Mouse (Mus musculus) lung, embryonic 14.5 days (tissue): ENCODE measurements around the gene Robo3. TPM values are rescaled to one million over a fixed set of nuclear protein-coding genes. Genes with fewer than 3 reads are reported as not detected.

Experiments
- ATAC-seq: fragments of 200-750 bp; cut with Nextera tagmentation; 2 replicates; pipeline ENCODE4 v1.8.0; 2017; ENCODE audit warnings: mild to moderate bottlenecking, moderate TSS enrichment, moderate library complexity; ENCODE audit not compliant: insufficient read depth
- DNase-seq: peaks from one replicate; pipeline ENCODE4 v3.0.0-alpha.2; 2015
- H3K27ac ChIP-seq: fragments of 300-500 bp; sonication (generic); 2 replicates; pipeline ENCODE4 v1.5.1; 2014; ENCODE audit warnings: low read depth, mild to moderate bottlenecking, moderate library complexity
- H3K27me3 ChIP-seq: fragments of 300-500 bp; sonication (generic); 2 replicates; pipeline ENCODE4 v1.6.1; 2014; ENCODE audit warnings: low read length, control low read depth; ENCODE audit not compliant: insufficient read depth
- H3K36me3 ChIP-seq: fragments of 300-500 bp; sonication (generic); 2 replicates; pipeline ENCODE4 v1.6.1; 2014; ENCODE audit warnings: control low read depth; ENCODE audit not compliant: insufficient read depth
- H3K4me1 ChIP-seq: fragments of 300-500 bp; sonication (generic); 2 replicates; pipeline ENCODE4 v1.6.1; 2014; ENCODE audit warnings: antibody characterized with exemption, control low read depth; ENCODE audit not compliant: insufficient read depth
- H3K4me2 ChIP-seq: fragments of 300-500 bp; sonication (generic); 2 replicates; pipeline ENCODE4 v1.6.1; 2014; ENCODE audit warnings: mild to moderate bottlenecking
- H3K4me3 ChIP-seq: fragments of 300-500 bp; sonication (generic); 2 replicates; pipeline ENCODE4 v1.5.1; 2014; ENCODE audit warnings: low read depth, low read length
- H3K9ac ChIP-seq: fragments of 300-500 bp; sonication (generic); 2 replicates; pipeline ENCODE4 v1.6.1; 2014
- H3K9me3 ChIP-seq: fragments of 300-500 bp; sonication (generic); 2 replicates; pipeline ENCODE4 v1.6.1; 2016; ENCODE audit warnings: low read depth, low read length, control low read depth
- CTCF ChIP-seq: IDR thresholded peaks from 2 replicates; pipeline ENCODE4 v1.5.1; 2016; ENCODE audit warnings: antibody characterized with exemption, low read depth
- WGBS: fragments of 180-500 bp; shearing (Covaris S2); extraction: QIAGEN DNeasy Blood & Tissue Kit; methylation state at CpG from one replicate; pipeline ENCODE4 v1.1.7; 2014; 5-methylcytosine and 5-hydroxymethylcytosine counted together
- polyA plus RNA-seq: library from polyadenylated mRNA; unstranded; fragments of >200 nt; fragmentation: Nextera tagmentation; extraction: Ambion mirVana; gene quantifications from 2 replicates; pipeline ENCODE4 v1.2.1, GENCODE M21; 2014

Gene Robo3
- polyA plus RNA-seq, 1 experiment from 2014 or later = 0.41 TPM

DNA sequence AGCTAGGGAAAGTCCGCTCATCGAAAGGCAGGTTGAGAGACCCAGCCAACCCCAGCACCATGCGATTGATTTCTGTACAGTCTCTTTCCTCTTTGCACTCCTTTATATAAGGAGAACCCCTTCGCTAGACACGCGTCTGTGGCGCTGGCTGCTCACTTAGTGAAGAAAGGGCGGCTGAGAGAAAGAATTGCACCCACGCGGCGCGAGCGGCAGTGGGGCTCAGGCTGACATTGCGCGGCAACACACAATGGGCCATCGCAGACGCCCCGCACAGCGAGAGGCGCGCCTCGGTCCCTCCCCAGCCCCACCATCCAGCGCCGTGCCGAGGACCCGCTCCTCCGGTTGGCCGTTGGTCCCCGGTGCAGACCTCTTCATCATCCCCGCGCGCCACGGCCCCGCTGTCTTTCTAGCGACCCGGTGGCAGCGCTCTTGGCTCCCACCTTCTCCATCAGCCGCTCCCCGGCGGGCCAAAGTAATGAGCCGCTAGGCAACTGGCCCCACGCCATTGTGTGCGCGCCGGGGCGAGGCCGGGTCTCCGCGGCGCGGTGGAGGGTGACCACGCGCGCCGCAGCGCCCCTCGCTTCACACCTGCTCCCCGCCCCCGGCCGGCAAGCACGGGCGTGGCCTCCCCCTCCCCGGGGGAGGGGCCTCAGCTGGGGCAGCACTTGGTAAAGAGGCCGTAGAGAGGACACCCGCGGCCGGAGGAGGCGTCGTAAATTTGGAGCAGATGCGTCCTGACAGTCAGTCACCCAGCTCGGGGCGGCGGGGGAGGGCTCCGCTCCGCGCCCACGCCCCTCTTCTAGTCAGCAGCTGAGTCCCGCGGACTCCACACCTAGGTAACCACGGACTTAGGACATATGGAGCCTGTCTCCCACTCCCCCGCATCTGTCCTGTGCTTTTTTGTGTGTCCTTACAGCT, 27.3 kb upstream of the Robo3 start:
- TF ChIP-seq CTCF = no peak
- Histone ChIP-seq H3K4me1 (no peaks in the 10 kb centered on the region; the same call in 1 of the 2 replicates), H3K27me3 (peaks cover 78% of the 10 kb centered on the region), H3K36me3 (no peaks in the 10 kb centered on the region), H3K4me3 (peak overlapping the region; percentile 48), H3K9ac (peak overlapping the region; percentile 27; the same call in 1 of the 2 replicates), H3K4me2 (peak overlapping the region; percentile 92), H3K27ac (no peak overlapping the region), H3K9me3 (no peaks in the 10 kb centered on the region)
- ATAC-seq (peak; percentile 54), DNase-seq (peak; percentile 63)
- under 1% methylated on average over 81 of the region's 81 CpGs for WGBS

DNA sequence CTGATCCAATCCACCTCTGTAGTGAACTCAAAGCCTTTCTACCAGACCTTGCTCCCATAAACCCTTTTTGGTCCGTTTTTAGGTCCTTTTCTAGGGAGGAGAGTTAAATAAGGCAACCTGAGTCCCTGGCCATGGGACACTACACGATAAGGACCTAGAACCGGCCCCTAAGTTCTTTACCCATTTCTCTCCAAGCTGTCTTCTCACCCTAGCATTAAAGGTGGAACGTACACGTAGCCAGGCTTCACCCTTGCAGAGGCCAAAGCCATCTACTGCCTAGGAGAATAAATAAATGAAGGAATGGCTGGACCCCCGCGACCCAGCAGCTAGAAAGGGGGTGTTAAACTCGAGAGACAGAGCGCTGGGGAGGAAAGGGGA, 26.6 kb upstream of the Robo3 start:
- no peak overlapping the region for H3K27ac ChIP-seq
- WGBS = 2% methylated on average over 9 of the region's 9 CpGs

GRCm38 (mm10) chr9:37457151-37457550, 24.1 kb upstream of the Robo3 start:
- H3K27ac ChIP-seq = no peak overlapping the region
- no peaks in the 10 kb centered on the region for H3K9me3 ChIP-seq
- DNase-seq (no peak), ATAC-seq (no peak)
- no peaks in the 10 kb centered on the region; the same call in 1 of the 2 replicates for H3K4me1 ChIP-seq
- 69% methylated on average over 1 of the region's 1 CpGs for WGBS
- no peak overlapping the region for H3K4me3 ChIP-seq
- H3K9ac ChIP-seq = no peak overlapping the region
- H3K27me3 ChIP-seq = peaks cover 97% of the 10 kb centered on the region
- no peaks in the 10 kb centered on the region for H3K36me3 ChIP-seq
- H3K4me2 ChIP-seq = no peak overlapping the region
- no peak for TF ChIP-seq CTCF

More for the DNA sequence above, 26.6 kb upstream of the Robo3 start:
- ATAC-seq (no peak), DNase-seq (no peak)
- Histone ChIP-seq H3K27me3 (peaks cover 84% of the 10 kb centered on the region), H3K36me3 (no peaks in the 10 kb centered on the region), H3K9ac (no peak overlapping the region), H3K4me2 (peak overlapping the region; percentile 92), H3K9me3 (no peaks in the 10 kb centered on the region), H3K4me1 (no peaks in the 10 kb centered on the region; the same call in 1 of the 2 replicates), H3K4me3 (no peak overlapping the region)
- TF ChIP-seq CTCF = no peak

DNA sequence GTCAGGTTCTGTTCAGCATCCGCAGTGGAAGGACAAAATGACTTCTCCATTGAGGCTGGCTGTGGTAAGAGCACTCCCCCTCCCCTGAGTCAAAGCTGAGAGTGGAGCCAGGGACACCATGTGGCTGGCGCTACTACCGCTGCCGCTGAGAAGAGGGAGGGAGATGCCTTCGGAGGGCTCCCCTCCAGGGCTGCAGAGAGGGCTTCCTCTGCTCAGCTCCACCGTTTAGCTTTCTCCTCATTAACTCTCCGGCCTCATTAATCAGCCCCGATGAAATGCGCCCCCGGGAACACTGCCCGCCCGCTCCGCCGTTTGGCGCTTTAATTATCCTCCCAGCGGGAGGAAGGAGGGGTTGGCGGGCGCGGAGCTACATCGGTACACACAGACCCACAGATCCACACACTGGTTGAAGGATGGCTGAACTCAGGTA, 23.4 kb upstream of the Robo3 start:
- H3K36me3 ChIP-seq = no peaks in the 10 kb centered on the region
- H3K4me2 ChIP-seq = peak overlapping the region; percentile 56
- DNase-seq (peak; percentile 71), ATAC-seq (peak; percentile 56)
- no peak; the same call in 1 of the 2 replicates for TF ChIP-seq CTCF
- H3K27ac ChIP-seq = no peak overlapping the region
- 0% methylated on average over 20 of the region's 20 CpGs for WGBS
- no peak overlapping the region for H3K9ac ChIP-seq
- H3K4me1 ChIP-seq = no peaks in the 10 kb centered on the region; the same call in 1 of the 2 replicates
- no peaks in the 10 kb centered on the region for H3K9me3 ChIP-seq
- H3K27me3 ChIP-seq = peaks cover 97% of the 10 kb centered on the region
- H3K4me3 ChIP-seq = peak overlapping the region; percentile 25

DNA sequence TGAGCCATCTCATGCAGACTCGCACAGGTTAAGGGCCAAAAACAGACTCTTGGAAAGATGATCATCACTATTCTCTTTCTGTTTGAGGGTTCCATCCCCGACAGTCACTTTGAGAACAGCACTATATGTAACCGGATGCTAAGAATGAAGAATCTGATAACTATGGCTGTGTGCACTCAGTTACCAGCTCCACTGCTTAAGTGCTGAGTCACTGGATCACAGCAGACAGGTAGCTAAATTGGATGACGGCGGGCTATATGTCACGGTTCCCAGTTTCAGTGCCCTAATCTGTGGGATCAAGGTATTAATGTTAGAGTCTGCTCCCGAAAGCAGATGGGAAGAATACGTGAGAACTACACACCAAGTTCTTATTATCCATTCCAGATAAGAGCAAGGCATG, 22.8 kb upstream of the Robo3 start:
- H3K36me3 ChIP-seq = no peaks in the 10 kb centered on the region
- no peaks in the 10 kb centered on the region; the same call in 1 of the 2 replicates for H3K4me1 ChIP-seq
- no peak overlapping the region for H3K9ac ChIP-seq
- ATAC-seq (no peak), DNase-seq (no peak)
- H3K27ac ChIP-seq = no peak overlapping the region
- H3K9me3 ChIP-seq = no peaks in the 10 kb centered on the region
- TF ChIP-seq CTCF = no peak
- peaks cover 96% of the 10 kb centered on the region for H3K27me3 ChIP-seq
- WGBS = 3% methylated on average over 8 of the region's 8 CpGs
- peak overlapping the region; percentile 56 for H3K4me2 ChIP-seq
- no peak overlapping the region for H3K4me3 ChIP-seq

- H3K27ac ChIP-seq = no peak overlapping the region
- TF ChIP-seq CTCF = no peak
- H3K4me1 ChIP-seq = no peaks in the 10 kb centered on the region; the same call in 1 of the 2 replicates
- no peak for ATAC-seq
- H3K4me3 ChIP-seq = no peak overlapping the region
- no peak overlapping the region for H3K9ac ChIP-seq
- WGBS = 21% methylated on average over 3 of the region's 3 CpGs
- H3K4me2 ChIP-seq = no peak overlapping the region
- H3K9me3 ChIP-seq = no peaks in the 10 kb centered on the region
- H3K27me3 ChIP-seq = peaks cover 87% of the 10 kb centered on the region
- no peaks in the 10 kb centered on the region for H3K36me3 ChIP-seq
- DNase-seq = no peak
These were observed 21.9 kb upstream of the Robo3 start for GRCm38 (mm10) chr9:37454991-37455390.

GRCm38 (mm10) chr9:37454011-37454492, 21.0 kb upstream of the Robo3 start:
- no peaks in the 10 kb centered on the region for H3K9me3 ChIP-seq
- DNase-seq (peak; percentile 66), ATAC-seq (peak; percentile 76)
- WGBS = 15% methylated on average over 6 of the region's 6 CpGs
- H3K4me3 ChIP-seq = no peak overlapping the region
- TF ChIP-seq CTCF = no peak
- H3K27ac ChIP-seq = no peak overlapping the region
- H3K36me3 ChIP-seq = no peaks in the 10 kb centered on the region
- peaks cover 78% of the 10 kb centered on the region for H3K27me3 ChIP-seq
- H3K9ac ChIP-seq = no peak overlapping the region
- H3K4me1 ChIP-seq = no peaks in the 10 kb centered on the region; the same call in 1 of the 2 replicates
- H3K4me2 ChIP-seq = no peak overlapping the region
